Mouse (Mus musculus) left cerebral cortex, postnatal 14 days (tissue): ENCODE measurements around the gene Mif4gd. TPM values are rescaled to one million over a fixed set of nuclear protein-coding genes. Genes with fewer than 3 reads are reported as not detected.

ENCODE experiments used
- DNase-seq, 2 experiments: peaks; one replicate each; pipeline ENCODE4 v3.0.0; 2021 to 2022; ENCODE audit warnings: low spot score in 2 of 2, mixed read lengths in 1 of 2
- intact Hi-C: fragments of 180-260 bp; cut with DNase I; formaldehyde crosslinking; loops from one replicate; pipeline ENCODE4 v1.15.1; 2025
- total RNA-seq, 2 experiments: library from RNA; stranded (reverse); gene quantifications; 2 replicates each; pipeline ENCODE4 v1.2.3; 2021

The Mif4gd gene
- total RNA-seq, 2 experiments from 2014 or later = 14.8 to 17.4 TPM

GRCm38 (mm10) chr11:115616371-115616770 lies 3.6 kb upstream of the Mif4gd start:
- DNase-seq = no peak
- intact Hi-C loops = no loop called here

GRCm38 (mm10) chr11:115615875-115616274 lies 3.1 kb upstream of the Mif4gd start:
- intact Hi-C loops = no loop called here
- DNase-seq = no peak

DNA sequence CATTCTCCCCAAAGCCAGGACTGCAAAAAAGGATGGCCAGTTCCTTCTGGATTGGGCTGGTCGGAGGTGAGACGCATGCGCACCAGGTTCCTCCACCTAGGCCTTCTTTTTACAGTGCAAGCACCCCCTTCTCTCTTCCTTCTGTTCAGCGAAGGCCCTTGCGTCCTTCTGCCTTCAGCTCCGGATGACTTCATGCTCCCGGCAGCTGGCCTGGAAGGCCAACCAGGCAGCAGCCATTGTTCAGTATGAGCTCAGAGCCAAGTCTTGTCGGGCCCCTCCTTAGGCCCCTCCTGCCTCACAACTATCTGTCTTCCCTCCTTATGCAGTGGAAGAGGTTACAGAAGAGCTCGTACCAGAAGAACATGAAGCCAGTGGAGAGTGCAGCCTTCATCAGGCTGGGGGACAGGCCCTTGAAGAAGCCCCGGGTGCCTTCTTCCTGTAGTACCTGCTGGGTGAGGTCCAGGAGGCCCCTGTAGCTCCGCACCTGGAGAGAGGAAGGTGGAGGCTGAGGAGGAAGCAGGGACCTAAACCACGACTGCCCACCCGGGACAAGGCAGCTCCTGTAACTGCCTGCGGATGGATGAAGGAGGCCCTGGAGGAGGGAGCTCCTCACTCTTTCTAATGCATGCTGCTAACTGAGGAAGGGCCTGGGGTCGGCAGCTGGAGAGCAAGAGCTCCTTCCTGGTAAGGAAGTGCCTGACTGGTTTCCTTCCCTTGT lies 2.5 kb upstream of the Mif4gd start:
- no peak for DNase-seq
- intact Hi-C loops = no loop called here

DNA sequence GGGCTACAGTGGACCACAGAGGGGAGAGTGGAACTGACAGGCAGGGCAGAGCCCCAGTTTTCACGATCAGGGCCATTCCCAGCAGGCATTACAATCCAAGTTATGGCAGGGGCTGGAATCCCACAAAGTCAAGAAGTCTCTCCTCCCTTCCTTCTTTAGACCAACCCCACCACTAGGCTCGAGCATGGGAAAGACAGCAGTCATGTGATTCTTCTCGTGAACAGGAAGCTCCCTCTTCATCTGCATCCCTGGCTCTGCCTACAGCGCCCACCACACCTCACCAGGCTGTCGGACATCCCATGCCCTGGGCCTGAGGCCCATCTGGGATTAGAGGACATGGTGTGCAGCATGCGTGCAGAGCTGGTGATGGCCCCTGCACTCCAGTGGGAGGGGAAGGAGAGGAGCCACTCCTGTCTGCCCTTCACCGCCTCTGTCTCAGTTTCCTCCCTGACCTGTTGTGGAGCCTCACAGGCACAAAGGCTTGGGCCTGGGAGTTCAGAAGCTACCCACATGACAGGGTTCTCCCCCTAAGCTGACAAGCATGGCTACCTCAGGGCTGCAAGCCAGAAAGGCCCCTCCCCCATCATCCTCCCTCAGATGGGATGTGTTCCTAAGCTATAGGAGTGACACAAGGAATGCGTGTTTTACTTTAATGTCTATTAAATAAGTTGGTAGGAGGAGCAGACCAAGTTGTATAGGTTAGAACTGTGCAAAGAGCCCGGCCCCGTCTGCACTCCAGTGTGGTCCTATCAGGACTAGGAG lies 1.8 kb upstream of the Mif4gd start:
- DNase-seq = no peak
- intact Hi-C loops = no loop called here

DNA sequence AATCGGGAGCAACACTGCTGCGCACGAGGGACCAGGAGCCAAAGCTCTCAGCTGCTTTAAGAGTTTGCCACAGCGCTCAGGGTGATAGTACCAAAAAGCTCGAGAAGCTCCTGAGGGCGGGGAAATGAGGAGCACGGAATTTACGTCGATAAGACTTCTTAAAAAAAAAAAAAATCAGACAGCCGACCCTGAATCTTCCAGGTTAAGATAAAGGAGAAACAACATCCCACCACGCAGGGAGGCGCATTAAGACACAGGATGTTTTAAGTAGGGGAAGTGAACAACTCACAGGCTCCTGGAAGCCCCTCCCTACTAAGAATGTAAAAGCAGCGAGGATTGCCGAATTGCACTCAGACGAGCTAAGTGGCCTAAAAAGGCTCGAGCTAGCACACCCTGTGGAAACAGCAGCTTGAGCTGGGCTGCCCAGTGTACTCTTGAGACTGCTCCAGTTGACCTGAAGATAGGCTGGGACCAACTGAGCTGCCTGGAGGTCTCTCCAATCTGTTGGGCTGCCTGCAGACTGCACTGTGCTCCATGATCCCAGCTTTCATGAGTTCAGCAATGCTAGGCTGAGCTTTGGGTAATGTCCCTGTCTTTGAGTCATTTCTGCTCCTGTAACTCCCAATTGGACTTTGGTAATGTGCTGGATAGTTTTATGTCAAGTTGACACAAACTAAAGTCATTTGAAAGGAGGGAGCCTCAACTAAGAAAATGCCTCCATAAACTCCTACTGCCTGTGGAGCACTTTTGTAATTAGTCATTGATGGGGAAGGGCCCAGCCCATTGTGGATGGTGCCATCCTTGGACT lies 573 bp upstream of the Mif4gd start:
- DNase-seq = peak in 1 of 2 experiments; percentile 20
- intact Hi-C loops = no loop called here

DNA sequence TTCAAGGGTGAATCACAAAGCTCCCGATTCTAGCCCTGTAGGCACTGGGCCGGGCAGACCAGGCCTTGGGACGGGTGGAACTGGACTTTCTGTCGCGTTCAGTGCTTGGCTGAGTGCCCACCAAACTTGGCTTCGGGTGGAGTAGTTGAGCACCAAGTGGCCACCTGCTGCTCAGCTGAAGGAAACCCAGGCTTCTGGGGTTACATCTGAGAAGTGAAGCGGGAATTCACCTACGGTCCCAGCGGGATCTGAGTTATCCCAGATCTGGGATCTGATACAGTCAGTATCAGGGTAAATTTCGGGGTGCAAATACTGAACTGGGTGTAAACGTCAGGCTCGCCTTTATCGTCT lies 735 bp downstream of the Mif4gd start:
- intact Hi-C loops = no loop called here
- DNase-seq = peak; percentile 34 to 63

GRCm38 (mm10) chr11:115611173-115611572 lies 1.6 kb downstream of the Mif4gd start:
- intact Hi-C loops = no loop called here
- DNase-seq = no peak

DNA sequence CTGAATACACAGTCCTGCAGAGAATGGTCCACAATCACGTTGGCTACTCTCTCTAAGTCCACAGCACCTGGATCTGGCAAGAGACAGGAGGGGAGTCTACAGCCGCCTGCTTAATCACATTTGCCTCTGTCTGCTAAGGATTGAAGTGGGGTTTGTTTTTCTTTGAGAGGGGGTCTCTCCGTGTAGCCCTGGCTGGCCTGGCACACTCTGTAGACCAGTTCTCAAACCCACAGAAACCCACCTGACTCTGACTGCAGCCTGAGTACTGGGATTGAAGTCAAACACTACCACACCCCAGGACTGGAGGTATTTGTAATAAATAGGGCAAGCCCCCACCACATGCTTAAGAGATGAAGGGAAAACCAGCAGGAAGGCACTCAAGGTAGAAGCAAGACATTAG lies 3.2 kb downstream of the Mif4gd start:
- DNase-seq = no peak
- intact Hi-C loops = loop anchor here (10.0 kb wide), 1 partner anchor 115 kb away; the partner anchor contains the start of gene Nt5c

- intact Hi-C loops = loop anchor here (10.0 kb wide), 1 partner anchor 114 kb away; the partner anchor contains the start of gene Nt5c
- peak; percentile 39 to 57 for DNase-seq
Measured at GRCm38 (mm10) chr11:115608421-115609399, 4.1 kb downstream of the Mif4gd start.

DNA sequence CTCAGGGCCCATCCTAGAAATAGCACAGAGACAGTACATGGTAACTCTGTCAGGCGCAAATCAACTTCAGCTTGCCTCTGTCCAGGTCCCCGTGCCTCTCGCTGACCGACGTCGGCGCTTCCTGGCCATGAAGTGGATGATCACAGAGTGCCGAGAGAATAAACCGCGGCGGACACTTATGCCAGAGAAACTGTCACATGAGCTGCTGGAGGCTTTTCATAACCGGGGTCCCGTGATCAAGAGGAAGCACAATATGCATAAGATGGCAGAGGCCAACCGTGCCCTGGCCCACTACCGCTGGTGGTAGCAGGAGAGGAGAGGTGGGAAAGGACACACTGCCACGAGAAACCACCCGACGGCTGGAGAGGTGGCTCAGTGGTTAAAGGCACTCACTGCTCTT lies 6.0 kb downstream of the Mif4gd start:
- no peak for DNase-seq
- intact Hi-C loops = loop anchor here (10.0 kb wide), 1 partner anchor 112 kb away; the partner anchor contains the start of gene Nt5c

GRCm38 (mm10) chr11:115604304-115604696 lies 8.5 kb downstream of the Mif4gd start:
- DNase-seq = peak in 1 of 2 experiments; percentile 28
- intact Hi-C loops = loop anchor here (10.0 kb wide), 1 partner anchor 109 kb away; the partner anchor contains the start of gene Nt5c

GRCm38 (mm10) chr11:115603476-115604303 lies 9.1 kb downstream of the Mif4gd start, which contains the start of the genes Mrps7 and Gga3:
Mrps7 (plus strand) TSS chr11:115603925.
Gga3 (minus strand) TSS chr11:115604051.
- DNase-seq = peak; percentile 87 to 89
- intact Hi-C loops = loop anchor here (10.0 kb wide), 1 partner anchor 109 kb away; the partner anchor contains the start of gene Nt5c

GRCm38 (mm10) chr11:115603128-115603475 lies 9.7 kb downstream of the Mif4gd start:
- intact Hi-C loops = loop anchor here (10.0 kb wide), 1 partner anchor 108 kb away; the partner anchor contains the start of gene Nt5c
- peak in 1 of 2 experiments; percentile 33 for DNase-seq

GRCm38 (mm10) chr11:115601174-115601573 lies 11.6 kb downstream of the Mif4gd start:
- intact Hi-C loops = loop anchor here (10.0 kb wide), 1 partner anchor 106 kb away; the partner anchor contains the start of gene Nt5c
- no peak for DNase-seq

DNA sequence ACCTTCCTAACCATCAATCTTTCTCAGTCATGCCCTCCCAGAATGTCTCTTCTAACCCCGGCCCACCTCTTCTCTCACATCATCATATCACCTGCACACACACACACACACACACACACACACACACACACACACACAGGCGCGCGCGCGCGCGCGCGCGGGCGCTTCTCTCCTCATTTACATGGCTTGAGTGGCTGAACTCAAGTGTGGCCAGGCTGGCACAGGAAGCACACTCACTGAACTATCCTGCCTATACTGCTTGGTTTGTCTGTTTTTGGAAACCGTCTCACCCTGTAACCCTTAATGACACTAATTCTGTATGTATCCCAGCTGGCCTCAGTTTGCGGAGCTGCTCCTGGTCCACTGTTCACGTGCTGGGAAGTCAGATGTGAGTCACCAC lies 12.0 kb downstream of the Mif4gd start:
- intact Hi-C loops = loop anchor here (10.0 kb wide), 1 partner anchor 106 kb away; the partner anchor contains the start of gene Nt5c
- DNase-seq = no peak

DNA sequence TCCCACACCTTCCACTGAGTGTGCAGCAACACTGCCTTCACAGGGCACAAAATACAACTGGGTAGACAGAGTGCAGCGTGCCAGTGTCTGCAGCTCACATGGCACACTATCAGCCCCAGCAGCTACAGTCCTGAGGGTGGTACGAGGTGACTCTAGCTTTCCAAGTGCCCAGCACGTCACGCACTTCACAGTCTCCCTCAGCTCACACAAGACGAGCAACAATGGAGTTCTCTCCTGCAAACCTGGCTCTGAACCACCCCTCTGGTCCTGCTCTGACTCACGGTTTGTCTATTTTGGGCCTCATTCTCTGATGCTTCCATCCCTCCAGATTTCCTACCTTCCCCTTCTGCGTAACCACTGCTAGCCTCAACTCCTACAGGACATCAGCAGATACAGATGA lies 13.0 kb downstream of the Mif4gd start:
- DNase-seq = peak in 1 of 2 experiments; percentile 36
- intact Hi-C loops = loop anchor here (10.0 kb wide), 1 partner anchor 105 kb away; the partner anchor contains the start of gene Nt5c

DNA sequence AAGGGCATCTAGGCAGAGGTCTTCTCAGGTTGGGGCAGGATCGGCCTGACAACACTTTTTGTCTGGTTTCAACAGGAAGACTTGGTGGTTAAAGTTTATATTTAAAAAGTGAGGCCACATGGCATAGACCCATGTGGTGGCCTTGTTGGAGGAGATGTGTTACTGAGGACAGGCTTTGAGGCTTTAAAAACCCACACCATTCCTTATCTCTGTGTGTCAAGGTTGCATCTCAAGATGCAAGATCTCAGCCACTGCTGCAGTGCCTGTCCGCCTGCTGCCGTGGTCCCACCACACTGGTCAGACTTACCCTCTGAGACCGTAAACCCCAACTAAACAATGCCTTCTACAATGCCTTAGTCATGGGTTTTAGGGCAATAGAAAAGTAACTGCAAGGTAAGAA lies 14.5 kb downstream of the Mif4gd start:
- DNase-seq = no peak
- intact Hi-C loops = no loop called here
